Mouse (Mus musculus) heart, embryonic 13.5 days (tissue): ENCODE data around the gene Ccsap. TPM values are rescaled to one million over a fixed set of nuclear protein-coding genes. Genes with fewer than 3 reads are reported as not detected.

Source experiments
- ATAC-seq: fragments of 200-750 bp; cut with Nextera tagmentation; 2 replicates; pipeline ENCODE4 v1.8.0; 2017; ENCODE audit warnings: moderate TSS enrichment; ENCODE audit not compliant: insufficient number of reproducible peaks, low FRiP score, low TSS enrichment; ENCODE audit errors: extremely low read depth
- H3K27ac ChIP-seq: fragments of 300-500 bp; sonication (generic); replicated peaks from 2 replicates; pipeline ENCODE4 v1.5.1; 2015; ENCODE audit warnings: moderate library complexity, mild to moderate bottlenecking, inconsistent platforms
- H3K27me3 ChIP-seq: fragments of 300-500 bp; sonication (generic); replicated peaks from 2 replicates; pipeline ENCODE4 v1.6.1; 2015; ENCODE audit warnings: mild to moderate bottlenecking, inconsistent platforms
- H3K36me3 ChIP-seq: fragments of 300-500 bp; sonication (generic); 2 replicates; pipeline ENCODE4 v1.6.1; 2015; ENCODE audit warnings: mild to moderate bottlenecking, inconsistent platforms
- H3K4me1 ChIP-seq: fragments of 300-500 bp; sonication (generic); 2 replicates; pipeline ENCODE4 v1.6.1; 2015; ENCODE audit warnings: inconsistent platforms
- H3K4me2 ChIP-seq: fragments of 300-500 bp; sonication (generic); 2 replicates; pipeline ENCODE4 v1.6.1; 2015; ENCODE audit warnings: inconsistent platforms, mild to moderate bottlenecking, moderate library complexity
- H3K4me3 ChIP-seq: fragments of 300-500 bp; sonication (generic); 2 replicates; pipeline ENCODE4 v1.5.1; 2015; ENCODE audit warnings: moderate library complexity, mild to moderate bottlenecking, inconsistent platforms
- H3K9ac ChIP-seq: fragments of 300-500 bp; sonication (generic); 2 replicates; pipeline ENCODE4 v1.6.1; 2015; ENCODE audit warnings: inconsistent platforms, mild to moderate bottlenecking, moderate library complexity
- H3K9me3 ChIP-seq: fragments of 300-500 bp; sonication (generic); 2 replicates; pipeline ENCODE4 v1.6.1; 2016; ENCODE audit warnings: inconsistent platforms
- WGBS: fragments of 180-500 bp; shearing (Covaris S2); methylation state at CpG from one replicate; pipeline ENCODE4 v1.1.7; 2015; ENCODE audit warnings: mixed read lengths; 5-methylcytosine and 5-hydroxymethylcytosine counted together
- polyA plus RNA-seq: library from polyadenylated mRNA; unstranded; fragments of >200 nt; fragmentation: Nextera tagmentation; extraction: Ambion mirVana; gene quantifications from 2 replicates; pipeline ENCODE4 v1.2.1, GENCODE M21; 2015

Gene Ccsap
- polyA plus RNA-seq, 1 experiment from 2014 or later = 2.5 TPM

GRCm38 (mm10) chr8:123892586-123893155, 32.7 kb upstream of the Ccsap start:
- H3K27ac ChIP-seq = no peak overlapping the region
- peak overlapping the region; percentile 55 for H3K4me2 ChIP-seq
- H3K4me1 ChIP-seq = peaks cover 33% of the 10 kb centered on the region
- no peak overlapping the region for H3K9ac ChIP-seq
- no peaks in the 10 kb centered on the region; the same call in 1 of the 2 replicates for H3K36me3 ChIP-seq
- no peak for ATAC-seq
- 16% methylated on average over 30 of the region's 30 CpGs for WGBS
- H3K4me3 ChIP-seq = peak overlapping the region; percentile 30
- no peaks in the 10 kb centered on the region for H3K9me3 ChIP-seq
- H3K27me3 ChIP-seq = peaks cover 83% of the 10 kb centered on the region

DNA sequence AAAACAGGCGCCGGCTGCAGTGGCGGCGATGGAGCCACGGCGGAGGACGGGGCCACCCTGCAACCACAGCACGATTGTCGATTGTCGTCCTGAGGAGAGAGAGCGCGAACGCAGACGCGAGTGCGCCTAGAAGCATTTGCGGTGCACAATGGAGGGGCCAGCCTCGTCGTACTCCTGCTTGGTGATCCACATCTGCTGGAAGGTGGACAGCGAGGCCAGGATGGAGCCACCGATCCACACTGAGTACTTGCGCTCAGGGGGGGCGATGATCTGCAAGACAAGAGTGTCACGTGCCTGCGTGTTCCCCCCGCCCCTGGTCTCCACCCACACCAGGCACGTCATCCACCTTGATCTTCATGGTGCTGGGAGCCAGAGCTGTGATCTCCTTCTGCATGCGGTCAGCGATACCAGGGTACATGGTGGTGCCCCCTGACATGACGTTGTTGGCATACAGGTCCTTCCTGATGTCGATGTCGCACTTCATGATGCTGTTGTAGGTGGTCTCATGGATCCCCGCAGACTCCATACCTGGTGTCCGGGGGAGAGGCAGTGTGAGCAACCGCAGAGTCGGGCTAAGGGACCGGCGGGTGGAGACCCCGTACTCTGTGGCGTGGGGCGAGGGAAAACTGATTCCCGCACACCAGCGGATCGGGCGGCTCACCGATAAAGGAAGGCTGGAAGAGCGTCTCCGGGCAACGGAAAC, 32.0 kb upstream of the Ccsap start:
- H3K4me2 ChIP-seq = peak overlapping the region; percentile 55
- no peak overlapping the region for H3K27ac ChIP-seq
- H3K9ac ChIP-seq = no peak overlapping the region
- WGBS = 6% methylated on average over 49 of the region's 49 CpGs
- H3K4me3 ChIP-seq = peak overlapping the region; percentile 30
- no peak for ATAC-seq
- H3K27me3 ChIP-seq = peaks cover 81% of the 10 kb centered on the region
- peaks cover 33% of the 10 kb centered on the region for H3K4me1 ChIP-seq
- H3K9me3 ChIP-seq = no peaks in the 10 kb centered on the region
- no peaks in the 10 kb centered on the region for H3K36me3 ChIP-seq

DNA sequence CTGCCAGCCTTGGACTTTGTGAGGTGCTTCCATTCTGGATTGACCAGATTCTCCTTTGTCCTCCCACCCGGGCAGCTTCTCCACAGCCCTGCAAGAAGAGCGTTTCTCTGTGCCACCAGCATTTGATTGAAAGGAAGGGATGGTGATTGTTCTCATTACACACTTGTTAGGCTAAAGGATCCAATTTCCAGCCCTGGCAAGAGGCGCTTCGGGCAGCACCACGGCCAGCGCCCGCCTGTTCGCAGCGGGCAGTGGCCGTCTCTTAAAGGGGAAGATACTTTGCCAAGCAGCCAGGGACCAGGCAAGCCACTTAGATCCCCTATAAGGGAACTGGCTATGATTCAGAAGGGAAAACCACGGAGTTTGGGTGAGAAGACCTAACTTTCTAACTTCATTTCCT, 31.3 kb upstream of the Ccsap start:
- Histone ChIP-seq H3K9ac (no peak overlapping the region), H3K9me3 (no peaks in the 10 kb centered on the region), H3K27ac (no peak overlapping the region), H3K36me3 (no peaks in the 10 kb centered on the region), H3K4me2 (peak overlapping the region; percentile 55), H3K4me3 (peak overlapping the region; percentile 30), H3K4me1 (peaks cover 33% of the 10 kb centered on the region), H3K27me3 (peaks cover 79% of the 10 kb centered on the region)
- ATAC-seq = no peak
- WGBS = under 1% methylated on average over 11 of the region's 11 CpGs

GRCm38 (mm10) chr8:123889797-123890196, 29.8 kb upstream of the Ccsap start:
- 56% methylated on average over 4 of the region's 4 CpGs for WGBS
- Histone ChIP-seq H3K4me1 (peaks cover 30% of the 10 kb centered on the region), H3K4me3 (no peak overlapping the region), H3K9ac (no peak overlapping the region), H3K9me3 (no peaks in the 10 kb centered on the region), H3K27ac (no peak overlapping the region), H3K36me3 (no peaks in the 10 kb centered on the region), H3K27me3 (peaks cover 77% of the 10 kb centered on the region), H3K4me2 (no peak overlapping the region)
- no peak for ATAC-seq

GRCm38 (mm10) chr8:123887956-123888355, 27.9 kb upstream of the Ccsap start:
- Histone ChIP-seq H3K27ac (no peak overlapping the region), H3K9me3 (no peaks in the 10 kb centered on the region), H3K4me2 (no peak overlapping the region), H3K4me3 (no peak overlapping the region), H3K36me3 (no peaks in the 10 kb centered on the region), H3K4me1 (peaks cover 37% of the 10 kb centered on the region), H3K27me3 (peaks cover 63% of the 10 kb centered on the region), H3K9ac (no peak overlapping the region)
- no peak for ATAC-seq
- 83% methylated on average over 2 of the region's 2 CpGs for WGBS

GRCm38 (mm10) chr8:123887163-123887562, 27.2 kb upstream of the Ccsap start:
- no peak overlapping the region for H3K4me3 ChIP-seq
- H3K27me3 ChIP-seq = peaks cover 56% of the 10 kb centered on the region
- ATAC-seq = no peak
- peaks cover 37% of the 10 kb centered on the region for H3K4me1 ChIP-seq
- H3K9me3 ChIP-seq = no peaks in the 10 kb centered on the region
- no peaks in the 10 kb centered on the region for H3K36me3 ChIP-seq
- no peak overlapping the region for H3K9ac ChIP-seq
- H3K4me2 ChIP-seq = no peak overlapping the region
- no peak overlapping the region for H3K27ac ChIP-seq
- WGBS = 81% methylated on average over 4 of the region's 4 CpGs

GRCm38 (mm10) chr8:123884721-123885565, 24.9 kb upstream of the Ccsap start:
- H3K9me3 ChIP-seq = no peaks in the 10 kb centered on the region
- peak overlapping the region; percentile 60 for H3K27ac ChIP-seq
- H3K4me2 ChIP-seq = peak overlapping the region; percentile 52
- peaks cover 39% of the 10 kb centered on the region for H3K27me3 ChIP-seq
- H3K36me3 ChIP-seq = no peaks in the 10 kb centered on the region
- 8% methylated on average over 13 of the region's 14 CpGs for WGBS
- peaks cover 29% of the 10 kb centered on the region for H3K4me1 ChIP-seq
- no peak for ATAC-seq
- H3K4me3 ChIP-seq = no peak overlapping the region
- peak overlapping the region; percentile 61 for H3K9ac ChIP-seq

DNA sequence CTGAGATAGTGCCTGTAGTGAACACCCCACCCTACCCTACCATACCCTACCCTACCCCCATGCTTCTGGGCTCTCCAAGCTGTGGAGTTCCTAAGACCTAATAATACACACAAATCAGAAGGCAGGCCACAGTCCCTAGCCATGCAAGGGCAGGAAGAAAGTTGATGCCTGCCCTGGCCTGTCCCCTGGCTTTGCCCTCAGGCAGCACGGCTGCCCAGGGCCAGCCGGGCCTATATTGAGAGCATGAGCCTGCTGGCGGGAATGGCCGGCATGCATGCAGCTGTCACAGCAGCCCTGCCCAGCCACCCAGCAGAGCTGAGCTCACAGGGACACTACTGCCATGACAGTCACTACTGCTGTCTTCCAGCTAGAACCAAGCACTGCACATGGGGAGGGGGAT, 23.1 kb upstream of the Ccsap start:
- no peak overlapping the region for H3K27ac ChIP-seq
- peaks cover 29% of the 10 kb centered on the region for H3K4me1 ChIP-seq
- ATAC-seq = no peak
- 64% methylated on average over 4 of the region's 4 CpGs for WGBS
- no peak overlapping the region for H3K4me3 ChIP-seq
- 0 out of 2 replicates have a peak overlapping the region, but pooled peaks have one; percentile 24 for H3K9ac ChIP-seq
- peaks cover 28% of the 10 kb centered on the region for H3K27me3 ChIP-seq
- no peak overlapping the region for H3K4me2 ChIP-seq
- H3K36me3 ChIP-seq = no peaks in the 10 kb centered on the region
- H3K9me3 ChIP-seq = no peaks in the 10 kb centered on the region

- Histone ChIP-seq H3K4me2 (no peak overlapping the region), H3K27me3 (peaks cover 28% of the 10 kb centered on the region), H3K27ac (no peak overlapping the region), H3K9ac (no peak overlapping the region), H3K4me3 (no peak overlapping the region), H3K36me3 (no peaks in the 10 kb centered on the region), H3K4me1 (peaks cover 29% of the 10 kb centered on the region), H3K9me3 (no peaks in the 10 kb centered on the region)
- 57% methylated on average over 2 of the region's 2 CpGs for WGBS
- no peak for ATAC-seq
These were observed 22.4 kb upstream of the Ccsap start for GRCm38 (mm10) chr8:123882412-123882811.

DNA sequence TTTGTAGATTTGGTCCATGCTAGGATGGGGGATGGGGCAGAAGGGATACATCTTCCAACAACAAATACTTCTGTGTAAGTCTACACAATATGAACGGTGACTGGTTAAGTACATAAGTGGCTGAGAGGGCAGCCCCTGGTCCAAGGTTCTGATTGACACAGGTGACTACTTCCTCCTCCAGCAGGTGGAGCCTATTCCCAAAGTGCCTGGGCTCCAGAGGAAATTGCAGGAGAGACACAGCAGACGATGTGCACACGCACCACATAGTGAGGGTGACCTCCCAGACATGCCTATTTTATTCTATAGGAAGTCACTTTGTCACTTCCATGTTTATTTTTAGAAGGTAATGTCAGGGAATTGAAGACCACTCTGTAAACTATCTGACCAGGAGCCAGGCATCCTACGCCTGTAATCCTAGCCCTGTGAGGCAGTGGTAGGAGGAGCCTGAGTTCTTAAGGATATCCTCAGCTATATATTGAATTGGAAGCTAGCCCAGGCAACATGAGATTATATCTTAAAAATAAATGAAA, 20.9 kb upstream of the Ccsap start:
- Histone ChIP-seq H3K4me3 (no peak overlapping the region), H3K36me3 (no peaks in the 10 kb centered on the region), H3K27me3 (peaks cover 18% of the 10 kb centered on the region), H3K27ac (no peak overlapping the region), H3K4me2 (no peak overlapping the region), H3K4me1 (peaks cover 29% of the 10 kb centered on the region), H3K9me3 (no peaks in the 10 kb centered on the region), H3K9ac (no peak overlapping the region)
- WGBS = 33% methylated on average over 4 of the region's 4 CpGs
- no peak for ATAC-seq

DNA sequence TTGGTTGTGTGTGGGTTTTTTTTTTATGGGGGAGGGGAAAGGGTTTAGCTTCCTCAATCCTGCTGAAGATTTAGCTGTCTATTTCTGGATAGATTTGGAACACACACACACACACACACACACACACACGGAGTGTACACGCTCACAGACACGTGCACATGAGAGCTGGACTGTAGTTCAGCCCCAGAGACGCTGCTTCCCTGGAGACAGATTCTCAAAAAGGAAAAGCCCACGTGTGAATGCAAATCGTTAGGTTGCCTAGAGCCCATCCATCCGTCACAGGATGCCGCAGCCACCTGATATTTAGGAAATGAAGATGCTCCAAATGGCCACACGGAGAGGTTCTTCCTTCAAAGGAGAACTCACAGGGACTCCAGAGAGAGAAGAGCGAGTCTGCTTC, 20.3 kb upstream of the Ccsap start:
- Histone ChIP-seq H3K9ac (no peak overlapping the region), H3K4me3 (no peak overlapping the region), H3K27me3 (peaks cover 12% of the 10 kb centered on the region), H3K36me3 (no peaks in the 10 kb centered on the region), H3K27ac (no peak overlapping the region), H3K4me2 (no peak overlapping the region), H3K9me3 (no peaks in the 10 kb centered on the region), H3K4me1 (peaks cover 29% of the 10 kb centered on the region)
- ATAC-seq = no peak
- WGBS = 69% methylated on average over 10 of the region's 10 CpGs
